Mouse (Mus musculus) mouse trophoblast stem cell (cell line): ENCODE data around the gene Scamp3.

ENCODE experiments used
- in situ Hi-C, 2 experiments: fragments of 300-500 bp; cut with MseI, MboI; formaldehyde crosslinking; loops; 2 replicates in 1 of 2; 3 replicates in 1 of 2; pipeline ENCODE4 v1.15.1; 2025

The Scamp3 gene

DNA sequence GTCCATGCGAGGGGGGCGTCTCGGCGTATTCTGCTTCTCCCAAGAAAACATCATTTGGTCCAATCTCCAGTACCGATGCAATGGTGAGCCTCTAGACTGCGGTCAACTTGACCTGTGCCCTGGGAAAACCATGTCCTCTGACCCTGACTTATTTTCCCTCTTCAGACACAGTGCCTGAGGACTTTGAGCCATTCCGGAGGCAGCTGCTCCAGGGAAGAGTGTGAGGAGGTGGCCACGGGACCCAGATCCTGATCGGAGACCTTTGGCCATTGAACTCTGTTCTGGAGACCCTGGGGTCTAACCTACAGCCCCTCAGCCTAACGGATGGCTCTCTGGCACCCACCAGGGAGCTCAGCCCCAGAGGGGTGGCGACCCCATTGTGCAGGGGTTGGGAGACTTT lies 49.1 kb downstream of the Scamp3 start:
- in situ Hi-C loops: no loop called here

DNA sequence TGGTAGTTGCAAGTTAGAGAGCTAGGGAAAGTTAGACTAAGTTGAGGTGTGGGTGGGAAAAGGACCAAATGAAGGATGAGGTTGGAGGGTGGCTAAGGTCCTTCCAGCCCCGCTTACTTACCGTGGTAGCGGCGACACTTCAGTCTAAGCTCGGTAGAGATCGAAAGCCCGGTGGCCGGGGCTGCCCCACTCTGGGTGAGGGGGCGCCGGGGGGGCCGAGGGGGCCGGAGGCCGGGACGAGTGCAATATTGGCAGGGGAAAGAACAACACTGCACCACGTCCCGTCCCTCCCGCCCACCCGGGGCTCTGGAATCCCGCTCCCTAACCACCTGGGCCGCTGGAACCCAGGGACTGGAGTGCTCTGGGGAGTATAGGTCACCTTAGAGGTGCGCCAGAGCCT lies 49.6 kb downstream of the Scamp3 start, which contains the start of gene Mtx1:
Gene Mtx1 (minus strand): TSS at position 189 of the 400 bp plus-strand sequence.
- in situ Hi-C loops: no loop called here

DNA sequence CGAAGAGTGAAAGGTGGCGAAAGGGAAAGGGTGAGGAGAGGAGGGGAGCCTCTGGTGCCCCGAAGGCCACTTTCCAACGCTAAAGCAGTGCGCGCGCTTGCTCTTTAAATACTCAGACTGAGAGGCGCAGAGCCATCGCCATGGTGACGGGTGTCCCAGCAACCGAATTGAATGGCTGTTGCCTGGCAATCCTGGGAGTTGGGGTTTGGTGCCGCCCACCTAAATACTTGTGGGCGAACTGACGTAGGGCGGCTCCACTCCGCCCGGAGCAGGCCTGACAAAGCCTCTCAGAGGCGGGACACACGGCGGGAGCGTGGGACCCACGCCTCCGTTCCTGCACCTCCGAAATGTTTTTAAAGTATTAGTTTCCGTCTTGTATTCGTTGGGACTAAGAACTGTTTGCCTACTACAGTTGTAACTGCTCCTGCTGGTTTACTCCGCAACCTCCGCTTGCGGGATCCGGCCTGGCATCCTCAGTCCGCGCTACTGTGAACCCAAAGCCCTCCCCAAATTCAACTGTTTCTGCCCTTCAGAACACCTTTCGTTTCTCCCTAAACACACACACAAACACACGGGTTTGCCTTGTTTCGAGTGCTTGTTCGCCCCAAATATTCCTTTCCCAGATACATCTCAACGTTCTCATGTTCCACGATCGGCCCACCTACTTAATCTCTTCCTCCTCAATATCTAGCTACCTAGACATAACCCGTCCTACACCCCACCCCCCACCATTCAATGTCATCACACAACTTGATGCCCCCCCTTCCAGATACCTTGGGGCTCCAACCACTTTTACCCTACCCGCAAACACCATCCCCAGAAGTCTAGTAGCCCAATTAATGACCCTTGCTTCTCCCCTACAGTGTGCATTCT lies 50.3 kb downstream of the Scamp3 start:
- in situ Hi-C loops: no loop called here

DNA sequence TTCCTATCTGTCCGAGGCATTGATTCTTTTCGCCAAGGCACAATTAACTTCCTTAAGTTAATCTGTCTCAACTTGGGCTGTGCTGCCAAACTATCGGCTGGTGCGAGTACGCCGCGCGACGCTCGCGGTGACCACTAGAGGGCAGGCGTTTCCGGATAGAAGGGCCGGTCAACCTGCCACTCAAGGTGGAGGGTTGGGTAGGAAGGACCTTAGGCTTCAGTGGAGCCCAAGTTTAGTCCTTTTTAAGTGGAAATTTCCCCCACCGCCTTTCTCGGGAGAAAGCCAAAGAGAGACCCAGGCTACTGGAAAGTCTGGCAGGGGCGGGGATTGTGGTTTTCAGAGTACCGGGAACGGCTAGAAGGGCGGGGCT lies 50.9 kb downstream of the Scamp3 start:
- in situ Hi-C loops: no loop called here

DNA sequence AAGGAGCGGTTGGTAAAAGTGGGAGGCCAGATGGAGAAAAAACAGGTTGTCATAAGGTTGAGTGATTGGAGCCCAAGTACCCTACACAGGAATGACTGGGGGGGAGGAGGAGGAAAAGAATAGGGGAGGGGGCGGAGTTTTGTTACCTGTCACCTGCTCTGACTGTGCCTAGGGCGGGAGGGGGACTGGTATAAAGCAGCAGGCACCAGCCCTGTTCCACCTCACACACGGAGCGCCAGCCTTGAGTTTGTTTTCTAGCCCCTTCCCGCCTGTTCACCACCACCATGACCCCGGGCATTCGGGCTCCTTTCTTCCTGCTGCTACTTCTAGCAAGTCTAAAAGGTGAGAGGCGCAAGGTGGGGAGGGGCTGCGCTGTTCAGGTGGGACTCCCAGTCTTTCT lies 51.6 kb downstream of the Scamp3 start, which contains the start of gene Muc1:
Gene Muc1 (plus strand): TSS at position 222 of the 400 bp plus-strand sequence.
- in situ Hi-C loops: no loop called here

GRCm38 (mm10) chr3:89229276-89229675 lies 52.0 kb downstream of the Scamp3 start:
- in situ Hi-C loops: no loop called here

DNA sequence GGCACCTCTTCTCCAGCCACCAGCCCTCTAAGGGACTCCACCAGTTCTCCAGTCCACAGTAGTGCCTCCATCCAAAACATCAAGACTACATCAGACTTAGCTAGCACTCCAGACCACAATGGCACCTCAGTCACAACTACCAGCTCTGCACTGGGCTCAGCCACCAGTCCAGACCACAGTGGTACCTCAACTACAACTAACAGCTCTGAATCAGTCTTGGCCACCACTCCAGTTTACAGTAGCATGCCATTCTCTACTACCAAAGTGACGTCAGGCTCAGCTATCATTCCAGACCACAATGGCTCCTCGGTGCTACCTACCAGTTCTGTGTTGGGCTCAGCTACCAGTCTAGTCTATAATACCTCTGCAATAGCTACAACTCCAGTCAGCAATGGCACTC lies 53.3 kb downstream of the Scamp3 start:
- in situ Hi-C loops: no loop called here

GRCm38 (mm10) chr3:89231345-89231744 lies 54.1 kb downstream of the Scamp3 start:
- in situ Hi-C loops: no loop called here

DNA sequence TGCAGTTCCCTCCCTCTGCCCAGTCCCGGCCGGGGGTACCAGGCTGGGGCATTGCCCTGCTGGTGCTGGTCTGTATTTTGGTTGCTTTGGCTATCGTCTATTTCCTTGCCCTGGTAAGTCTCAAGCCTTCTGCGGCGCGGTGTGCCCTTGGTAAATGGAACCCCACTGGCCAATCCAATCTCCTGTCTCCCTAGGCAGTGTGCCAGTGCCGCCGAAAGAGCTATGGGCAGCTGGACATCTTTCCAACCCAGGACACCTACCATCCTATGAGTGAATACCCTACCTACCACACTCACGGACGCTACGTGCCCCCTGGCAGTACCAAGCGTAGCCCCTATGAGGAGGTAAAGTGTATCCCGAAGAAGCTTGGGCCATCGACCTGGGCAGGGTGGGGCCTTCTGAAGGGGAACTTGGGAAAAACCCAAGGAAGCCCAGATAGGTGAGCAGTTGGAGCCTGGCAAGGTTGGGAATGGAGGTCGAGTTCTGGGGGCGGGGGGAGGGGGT lies 54.6 kb downstream of the Scamp3 start:
- in situ Hi-C loops: no loop called here
